Mouse (Mus musculus) liver, adult 2 months (tissue): ENCODE measurements around the gene Catsperb.

Source experiments
- CTCF ChIP-seq: fragments of 200-500 bp; IDR thresholded peaks from 2 replicates; pipeline ENCODE4 v1.5.1; 2011; ENCODE audit warnings: low read depth, low read length, control low read depth
- POLR2A ChIP-seq: fragments of 200-500 bp; IDR thresholded peaks from 2 replicates; pipeline ENCODE4 v1.6.1; 2011; ENCODE audit warnings: low read length, control low read depth; ENCODE audit not compliant: insufficient read depth; ENCODE audit errors: extremely low read depth

DNA sequence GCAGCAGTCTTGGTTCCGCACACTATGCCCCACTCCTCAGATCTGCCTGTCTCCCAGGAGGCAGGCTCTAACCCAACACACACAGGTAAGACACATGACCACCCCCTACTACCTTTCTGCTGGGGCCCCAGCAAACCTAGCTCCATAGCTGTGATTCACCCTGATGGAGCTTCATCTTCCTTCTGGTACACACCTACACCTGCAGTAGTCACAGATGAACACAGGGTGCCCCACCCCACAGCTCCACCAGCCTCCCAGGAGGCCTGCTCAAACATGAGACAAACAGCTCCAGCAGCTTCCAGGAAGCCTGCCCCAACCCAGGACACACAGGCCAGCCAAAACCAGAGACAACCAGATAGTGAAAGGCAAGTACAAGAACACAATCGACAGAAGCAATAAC is 263.0 kb downstream of the Catsperb start:
- TF ChIP-seq CTCF = no peak
- TF ChIP-seq POLR2A = no peak
